12 mouse cellular contexts compared by ENCODE assay signal in the genomic region with DNA sequence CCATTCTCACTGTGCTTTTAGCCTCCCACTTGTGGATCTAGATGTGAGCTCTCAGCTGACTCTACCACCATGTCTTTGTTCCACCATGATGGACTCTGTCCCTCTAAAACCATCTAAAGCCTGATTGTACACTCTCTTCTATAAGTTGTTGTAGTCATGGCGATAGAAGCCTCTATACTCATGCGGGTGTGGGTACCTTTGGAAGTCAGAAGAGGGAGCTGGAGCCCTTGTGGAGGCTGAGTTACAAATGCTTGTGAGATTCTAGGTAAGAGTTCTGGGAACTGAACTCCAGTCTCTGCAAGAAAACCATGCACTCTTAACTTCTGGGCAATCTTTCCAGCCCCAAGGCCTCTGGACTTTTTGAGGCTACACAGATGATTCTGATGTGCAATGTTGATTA. TPM values are rescaled to one million over a fixed set of nuclear protein-coding genes. Genes with fewer than 3 reads are reported as not detected.
A peak's percentile ranks its signal among the peaks of the same experiment; 100 is the strongest.
DNase-seq lines count a peak whose midpoint lies in the region; ATAC-seq and TF ChIP-seq lines count a peak whose summit lies in the region.
"Had no signal": no experiment of that assay in that cellular context is flagged by ENCODE, and none has a peak within 500 bp of the region (broad histone marks: within the 10 kb centered on the region; RNA-seq: fewer than 3 reads in every experiment).

No protein-coding gene starts in this region.

- no peak overlapping the region for H3K4me2 ChIP-seq in kidney, postnatal 0 days (ENCODE audit: low read length)
- H3K4me2 ChIP-seq: kidney, embryonic 15.5 days; limb, embryonic 12.5 days had no signal

- DNase-seq in kidney, postnatal 0 days (ENCODE audit: low spot score), result no peak
- DNase-seq in kidney, postnatal 4 days, result no peak
- peak; percentile 46 for DNase-seq in thymus, postnatal 14 days
- DNase-seq in thymus, adult 18-20 months, result no peak
- DNase-seq in natural killer cell, adult 2 months (ENCODE audit: low spot score in 2 of 2), result no peak
- no peak for DNase-seq in neural tube, embryonic 10.5 days (ENCODE audit: extremely low spot score, low spot score)
- DNase-seq: retina, postnatal 1 day had no signal

- H3K9ac ChIP-seq in kidney, postnatal 0 days (ENCODE audit: low read depth, low read length), result no peak overlapping the region
- H3K9ac ChIP-seq: kidney, embryonic 15.5 days; limb, embryonic 12.5 days had no signal

- 88% methylated on average over 2 of the region's 2 CpGs for WGBS in kidney, postnatal 0 days

- peak; percentile 53 for TF ChIP-seq CTCF in kidney, postnatal 0 days (IDR thresholded peaks at IDR 0.05; ENCODE audit: low read depth)

- no peak overlapping the region for H3K4me3 ChIP-seq in kidney, postnatal 0 days (replicated peaks; ENCODE audit: low read depth, low read length)
- no peak overlapping the region for H3K4me3 ChIP-seq in brown adipose tissue, adult 24 weeks (ENCODE audit: insufficient read depth, low read depth, low read length)
- H3K4me3 ChIP-seq: hindbrain, embryonic 10.5 days; kidney, embryonic 15.5 days; limb, embryonic 12.5 days had no signal

- H3K36me3 ChIP-seq in kidney, postnatal 0 days (ENCODE audit: insufficient read depth, low read length), result peaks cover 19% of the 10 kb centered on the region
- H3K36me3 ChIP-seq: G1E had no signal

- H3K27me3 ChIP-seq in kidney, postnatal 0 days (ENCODE audit: insufficient read depth, low read length), result no peaks in the 10 kb centered on the region
- H3K27me3 ChIP-seq: kidney, embryonic 15.5 days; limb, embryonic 12.5 days had no signal

- H3K9me3 ChIP-seq in kidney, postnatal 0 days (replicated peaks; ENCODE audit: low read length), result no peaks in the 10 kb centered on the region
- H3K9me3 ChIP-seq: hindbrain, embryonic 10.5 days; kidney, embryonic 15.5 days; limb, embryonic 12.5 days had no signal

- H3K27ac ChIP-seq in kidney, postnatal 0 days, result no peak overlapping the region
- peak overlapping the region; percentile 14; the same call in 1 of the 2 replicates for H3K27ac ChIP-seq in brown adipose tissue, adult 24 weeks (replicated peaks; ENCODE audit: low read depth, low read length)
- H3K27ac ChIP-seq: hindbrain, embryonic 10.5 days; kidney, embryonic 15.5 days; limb, embryonic 12.5 days had no signal

- H3K4me1 ChIP-seq in kidney, postnatal 0 days (replicated peaks; ENCODE audit: insufficient read depth, low read length), result peaks cover 6% of the 10 kb centered on the region; the same call in 1 of the 2 replicates
- H3K4me1 ChIP-seq in brown adipose tissue, adult 24 weeks (ENCODE audit: control insufficient read depth, insufficient read depth, insufficient read length, low read length), result peaks cover 49% of the 10 kb centered on the region

- no peak for ATAC-seq in kidney, postnatal 0 days (replicated peaks; ENCODE audit: low FRiP score, low read depth)

RNA-seq across cellular contexts. Expression of a gene that starts 40.7 kb away (rescaled TPM):
- 31.0 and 31.2 TPM in 2 replicates for polyA plus RNA-seq in kidney, postnatal 0 days (2015; fragmentation: Nextera tagmentation; extraction: Ambion mirVana)
- 60.5 and 68.8 TPM in 2 replicates for polyA plus RNA-seq in brown adipose tissue, adult 24 weeks (2012; ENCODE audit: insufficient read depth, insufficient read length, missing spikeins)
- polyA plus RNA-seq: G1E had no signal
